Mouse (Mus musculus): ENCODE data around the gene Fhad1. TPM values are rescaled to one million over a fixed set of nuclear protein-coding genes. Genes with fewer than 3 reads are reported as not detected.

Gene Fhad1
- polyA plus RNA-seq, 2 experiments: 0.11 to 0.23 TPM

DNA sequence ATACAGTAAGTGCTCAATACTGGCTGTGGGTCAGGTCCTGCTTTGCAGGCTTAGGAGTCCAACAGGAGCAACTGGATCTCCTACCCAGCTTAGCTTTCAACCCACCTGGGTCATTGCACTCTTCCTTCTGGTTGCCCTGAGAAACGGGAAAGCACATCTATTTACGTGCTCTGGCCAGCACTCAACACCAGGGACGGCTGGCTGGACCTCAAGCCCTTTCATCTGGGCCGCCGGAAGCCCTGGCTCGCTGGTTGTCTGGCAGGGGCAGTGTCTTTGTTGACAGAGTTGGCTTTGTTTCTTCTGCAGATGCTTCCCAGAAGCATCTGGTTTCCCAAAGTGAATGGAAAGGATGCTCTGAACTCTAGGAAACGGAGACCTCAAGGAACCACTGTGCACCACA lies 100.8 kb downstream of the Fhad1 start:
- Histone ChIP-seq H3K9ac (replicated peaks) (no peak overlapping the region), H3K36me3 (replicated peaks; ENCODE audit: control insufficient read depth, insufficient read depth, low read depth) (no peaks in the 10 kb centered on the region), H3K9me3 (ENCODE audit: control insufficient read depth, low read length) (no peaks in the 10 kb centered on the region), H3K4me1 (replicated peaks; ENCODE audit: control insufficient read depth in 2 of 2, insufficient read depth in 2 of 2, low read length in 1 of 2) (0 out of 4 replicates have a peak, but pooled peaks cover 0 to 2% of the 10 kb centered on the region in 2 experiments), H3K27me3 (ENCODE audit: control insufficient read depth, insufficient read depth, low read length) (no peaks in the 10 kb centered on the region), H3K4me3 (ENCODE audit: insufficient read depth in 1 of 2, low read depth in 2 of 2, low read length in 2 of 2) (no peak overlapping the region), H3K27ac (no peak overlapping the region), H3K4me2 (ENCODE audit: low read depth) (no peak overlapping the region)
- DNase-seq (ENCODE audit: low read depth in 3 of 3, low spot score in 3 of 3) (no peak), ATAC-seq (ENCODE audit: insufficient read depth) (no peak)
- TF ChIP-seq CTCF (IDR thresholded peaks at IDR 0.05; ENCODE audit: low read depth) (no peak), EP300 (IDR thresholded peaks at IDR 0.05; ENCODE audit: low read depth) (no peak)
- WGBS (ENCODE audit: insufficient replicate concordance): 54% methylated on average over 7 of the region's 7 CpGs

DNA sequence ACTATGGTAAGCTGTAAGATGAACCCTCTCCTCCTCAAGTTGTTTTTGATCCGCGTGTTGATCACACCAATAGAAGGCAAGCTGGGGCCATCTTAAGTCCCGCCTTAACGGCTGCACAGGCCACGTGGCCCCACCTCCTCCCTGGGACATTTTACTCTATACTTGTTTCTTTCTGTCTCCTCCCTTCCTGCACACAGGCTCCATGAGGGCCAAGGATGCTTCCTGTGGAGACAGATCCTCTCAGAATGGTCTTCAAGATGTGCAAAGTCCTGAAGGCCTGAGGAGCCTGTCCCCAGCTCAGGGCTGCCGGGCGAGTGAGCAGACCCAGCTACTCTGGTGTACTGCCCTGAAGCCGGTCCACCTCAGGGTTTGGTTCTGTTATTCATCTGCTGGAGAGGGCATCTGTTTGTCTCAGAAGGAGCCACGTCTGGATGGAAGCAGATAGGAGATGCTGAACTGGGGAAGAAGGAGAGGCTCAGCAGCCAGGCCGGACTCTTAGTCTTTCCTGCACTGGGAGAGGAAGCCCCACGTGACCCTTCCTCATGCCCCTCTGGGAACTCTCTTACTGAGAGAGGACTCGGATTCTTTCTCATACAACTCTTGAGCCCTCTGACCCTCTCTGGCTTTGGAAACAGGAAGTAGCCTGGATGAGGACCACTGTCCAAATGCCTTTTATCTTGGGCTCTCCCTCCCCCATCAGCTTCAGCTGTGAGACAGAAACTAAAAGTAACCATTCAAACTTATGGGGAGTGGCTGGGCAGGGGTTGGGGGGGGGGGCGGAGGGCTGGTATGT lies 101.5 kb downstream of the Fhad1 start:
- Histone ChIP-seq H3K4me3 (ENCODE audit: insufficient read depth in 1 of 2, low read depth in 2 of 2, low read length in 2 of 2) (no peak overlapping the region), H3K4me2 (ENCODE audit: low read depth) (no peak overlapping the region), H3K9me3 (ENCODE audit: control insufficient read depth, low read length) (no peaks in the 10 kb centered on the region), H3K27me3 (ENCODE audit: control insufficient read depth, insufficient read depth, low read length) (no peaks in the 10 kb centered on the region), H3K4me1 (replicated peaks; ENCODE audit: control insufficient read depth in 2 of 2, insufficient read depth in 2 of 2, low read length in 1 of 2) (0 out of 4 replicates have a peak, but pooled peaks cover 0 to 2% of the 10 kb centered on the region in 2 experiments), H3K27ac (no peak overlapping the region), H3K9ac (replicated peaks) (no peak overlapping the region), H3K36me3 (replicated peaks; ENCODE audit: control insufficient read depth, insufficient read depth, low read depth) (no peaks in the 10 kb centered on the region)
- ATAC-seq (ENCODE audit: insufficient read depth) (no peak), DNase-seq (ENCODE audit: low read depth in 3 of 3, low spot score in 3 of 3) (no peak)
- TF ChIP-seq CTCF (IDR thresholded peaks at IDR 0.05; ENCODE audit: low read depth) (no peak), EP300 (IDR thresholded peaks at IDR 0.05; ENCODE audit: low read depth) (no peak)
- WGBS (ENCODE audit: insufficient replicate concordance): 58% methylated on average over 13 of the region's 13 CpGs

DNA sequence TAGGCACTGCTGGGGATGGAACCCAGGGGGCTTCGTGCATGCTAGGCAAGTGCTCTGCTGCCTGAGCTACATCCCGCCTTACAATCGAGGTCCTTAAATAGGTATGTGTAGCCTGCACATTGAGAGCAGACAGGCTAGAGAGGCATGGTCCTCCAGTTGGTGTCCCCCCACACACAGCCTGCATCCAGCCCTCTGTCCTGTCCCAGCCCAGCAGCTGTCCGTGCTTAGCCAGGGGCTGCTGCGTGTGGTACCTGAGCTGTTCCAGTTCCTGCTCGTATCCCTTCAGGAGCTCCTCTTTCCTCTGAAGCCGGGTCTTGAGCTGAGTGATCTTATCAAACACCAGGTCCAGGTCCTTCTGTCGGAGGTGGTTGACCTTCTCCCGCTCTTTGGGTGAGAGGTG lies 110.2 kb downstream of the Fhad1 start:
- no peak overlapping the region for H3K27ac ChIP-seq
- DNase-seq (ENCODE audit: low read depth in 3 of 3, low spot score in 3 of 3) (no peak), ATAC-seq (ENCODE audit: insufficient read depth) (no peak)
- H3K36me3 ChIP-seq (replicated peaks; ENCODE audit: control insufficient read depth, insufficient read depth, low read depth): no peaks in the 10 kb centered on the region
- no peaks in the 10 kb centered on the region for H3K9me3 ChIP-seq (ENCODE audit: control insufficient read depth, low read length)
- no peak overlapping the region for H3K4me3 ChIP-seq (ENCODE audit: insufficient read depth in 1 of 2, low read depth in 2 of 2, low read length in 2 of 2)
- H3K9ac ChIP-seq (replicated peaks): no peak overlapping the region
- H3K4me2 ChIP-seq (ENCODE audit: low read depth): no peak overlapping the region
- WGBS (ENCODE audit: insufficient replicate concordance): 58% methylated on average over 9 of the region's 9 CpGs
- H3K4me1 ChIP-seq (replicated peaks; ENCODE audit: control insufficient read depth in 2 of 2, insufficient read depth in 2 of 2, low read length in 1 of 2): no peaks in the 10 kb centered on the region
- H3K27me3 ChIP-seq (ENCODE audit: control insufficient read depth, insufficient read depth, low read length): no peaks in the 10 kb centered on the region
- TF ChIP-seq EP300 (IDR thresholded peaks at IDR 0.05; ENCODE audit: low read depth) (no peak), CTCF (IDR thresholded peaks at IDR 0.05; ENCODE audit: low read depth) (no peak)

DNA sequence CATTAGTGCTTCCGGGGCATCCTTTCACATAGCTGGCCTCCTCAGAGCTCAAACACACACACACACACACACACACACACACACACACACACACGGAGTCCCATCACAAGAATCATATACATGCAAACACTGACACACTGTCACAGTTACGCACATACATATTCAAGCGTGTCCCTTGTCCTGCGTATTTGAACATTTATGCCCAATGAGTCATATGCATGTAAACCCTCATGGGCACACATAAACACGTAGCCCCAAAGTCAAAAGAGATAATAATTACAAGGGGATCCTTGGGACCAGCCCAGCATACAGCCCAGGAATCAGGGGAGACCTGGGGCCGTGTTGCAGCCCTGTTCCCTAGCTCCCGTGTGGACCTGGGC lies 112.4 kb downstream of the Fhad1 start:
- no peak for TF ChIP-seq EP300 (IDR thresholded peaks at IDR 0.05; ENCODE audit: low read depth)
- TF ChIP-seq CTCF (IDR thresholded peaks at IDR 0.05; ENCODE audit: low read depth): no peak
- WGBS (ENCODE audit: insufficient replicate concordance): 75% methylated on average over 8 of the region's 8 CpGs
- H3K9ac ChIP-seq (replicated peaks): no peak overlapping the region
- no peak overlapping the region for H3K27ac ChIP-seq
- H3K4me3 ChIP-seq (ENCODE audit: insufficient read depth in 1 of 2, low read depth in 2 of 2, low read length in 2 of 2): no peak overlapping the region
- ATAC-seq (ENCODE audit: insufficient read depth): no peak
- no peaks in the 10 kb centered on the region for H3K9me3 ChIP-seq (ENCODE audit: control insufficient read depth, low read length)
- H3K27me3 ChIP-seq (ENCODE audit: control insufficient read depth, insufficient read depth, low read length): no peaks in the 10 kb centered on the region
- H3K36me3 ChIP-seq (replicated peaks; ENCODE audit: control insufficient read depth, insufficient read depth, low read depth): no peaks in the 10 kb centered on the region
- H3K4me2 ChIP-seq (ENCODE audit: low read depth): no peak overlapping the region
- DNase-seq (ENCODE audit: low read depth in 3 of 3, low spot score in 3 of 3): no peak
- H3K4me1 ChIP-seq (replicated peaks; ENCODE audit: control insufficient read depth in 2 of 2, insufficient read depth in 2 of 2, low read length in 1 of 2): no peaks in the 10 kb centered on the region

DNA sequence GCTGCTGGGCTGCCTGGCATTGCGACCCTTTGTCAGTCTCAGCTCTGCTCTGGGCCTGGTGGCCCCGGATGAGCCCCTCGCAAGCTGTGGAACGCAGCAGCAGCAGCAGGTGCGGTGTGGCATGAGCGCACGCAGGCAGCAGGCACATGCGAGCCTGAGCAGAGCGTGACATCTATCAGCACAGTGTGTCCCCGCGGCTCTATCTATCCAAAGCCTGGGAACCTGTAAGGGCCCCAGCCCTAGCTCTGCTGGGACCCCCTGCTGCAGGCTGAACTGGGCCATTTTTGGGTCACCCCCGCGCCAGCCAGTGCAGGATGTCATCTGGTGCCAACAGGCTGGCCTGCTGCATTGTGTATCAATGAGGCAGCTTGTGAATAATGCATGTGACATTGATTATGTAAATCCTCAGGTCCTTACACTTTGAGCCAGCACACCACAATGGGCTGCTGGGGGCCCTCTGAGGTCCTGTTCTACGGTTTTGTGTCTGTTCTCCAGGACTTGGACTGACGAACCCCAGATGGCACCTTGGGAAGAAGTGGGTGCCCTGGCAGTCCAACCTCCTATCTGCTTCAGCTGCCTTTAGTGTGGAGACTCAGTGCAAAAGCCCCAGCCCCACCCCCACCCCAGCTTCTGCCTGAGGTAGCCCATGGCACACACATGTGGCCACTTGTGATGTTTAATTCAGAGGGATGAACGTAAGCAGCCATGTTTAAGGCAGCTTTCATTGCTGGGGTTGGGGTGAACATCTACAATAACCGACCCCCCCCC lies 113.0 kb downstream of the Fhad1 start:
- DNase-seq (ENCODE audit: low read depth in 3 of 3, low spot score in 3 of 3) (no peak), ATAC-seq (ENCODE audit: insufficient read depth) (no peak)
- Histone ChIP-seq H3K4me1 (replicated peaks; ENCODE audit: control insufficient read depth in 2 of 2, insufficient read depth in 2 of 2, low read length in 1 of 2) (no peaks in the 10 kb centered on the region), H3K27me3 (ENCODE audit: control insufficient read depth, insufficient read depth, low read length) (no peaks in the 10 kb centered on the region), H3K9ac (replicated peaks) (no peak overlapping the region), H3K4me2 (ENCODE audit: low read depth) (no peak overlapping the region), H3K4me3 (ENCODE audit: insufficient read depth in 1 of 2, low read depth in 2 of 2, low read length in 2 of 2) (no peak overlapping the region), H3K27ac (no peak overlapping the region), H3K9me3 (ENCODE audit: control insufficient read depth, low read length) (no peaks in the 10 kb centered on the region), H3K36me3 (replicated peaks; ENCODE audit: control insufficient read depth, insufficient read depth, low read depth) (no peaks in the 10 kb centered on the region)
- TF ChIP-seq CTCF (IDR thresholded peaks at IDR 0.05; ENCODE audit: low read depth): no peak
- no peak for TF ChIP-seq EP300 (IDR thresholded peaks at IDR 0.05; ENCODE audit: low read depth)
- 64% methylated on average over 17 of the region's 17 CpGs for WGBS (ENCODE audit: insufficient replicate concordance)

Data from liver, embryonic 14.5 days (tissue).